Mouse (Mus musculus) midbrain, embryonic 14.5 days (tissue): ENCODE results near the gene Endov. TPM values are rescaled to one million over a fixed set of nuclear protein-coding genes. Genes with fewer than 3 reads are reported as not detected.

Experiments
- ATAC-seq: fragments of 200-750 bp; cut with Nextera tagmentation; 2 replicates; pipeline ENCODE4 v1.8.0; 2017; ENCODE audit warnings: moderate number of reproducible peaks, moderate library complexity; ENCODE audit not compliant: low FRiP score, low TSS enrichment
- DNase-seq: peaks from one replicate; pipeline ENCODE4 v3.0.0-alpha.2; 2015
- H3K27ac ChIP-seq: fragments of 300-500 bp; sonication (generic); replicated peaks from 2 replicates; pipeline ENCODE4 v1.5.1; 2014; ENCODE audit warnings: mild to moderate bottlenecking, low read depth, low read length, moderate library complexity
- H3K27me3 ChIP-seq: fragments of 300-500 bp; sonication (generic); 2 replicates; pipeline ENCODE4 v1.6.1; 2014; ENCODE audit warnings: low read length, control low read depth, mixed read lengths; ENCODE audit not compliant: control insufficient read depth, insufficient read depth
- H3K36me3 ChIP-seq: fragments of 300-500 bp; sonication (generic); 2 replicates; pipeline ENCODE4 v1.6.1; 2014; ENCODE audit warnings: low read length, control low read depth; ENCODE audit not compliant: control insufficient read depth, insufficient read depth
- H3K4me1 ChIP-seq: fragments of 300-500 bp; sonication (generic); 2 replicates; pipeline ENCODE4 v1.6.1; 2014; ENCODE audit warnings: mild to moderate bottlenecking, antibody characterized with exemption, low read length, control low read depth; ENCODE audit not compliant: control insufficient read depth, insufficient read depth
- H3K4me2 ChIP-seq: fragments of 300-500 bp; sonication (generic); 2 replicates; pipeline ENCODE4 v1.6.1; 2014; ENCODE audit warnings: mild to moderate bottlenecking, low read length, moderate library complexity
- H3K4me3 ChIP-seq: fragments of 300-500 bp; sonication (generic); replicated peaks from 2 replicates; pipeline ENCODE4 v1.5.1; 2014; ENCODE audit warnings: low read depth, low read length
- H3K9ac ChIP-seq: fragments of 300-500 bp; sonication (generic); replicated peaks from 2 replicates; pipeline ENCODE4 v1.6.1; 2014; ENCODE audit warnings: mild to moderate bottlenecking, low read length, moderate library complexity
- H3K9me3 ChIP-seq: fragments of 300-500 bp; sonication (generic); 2 replicates; pipeline ENCODE4 v1.6.1; 2016; ENCODE audit warnings: low read length, control low read depth, mixed read lengths; ENCODE audit not compliant: control insufficient read depth
- WGBS: fragments of 180-500 bp; shearing (Covaris S2); extraction: QIAGEN DNeasy Blood & Tissue Kit; methylation state at CpG from one replicate; pipeline ENCODE4 v1.1.7; 2014; 5-methylcytosine and 5-hydroxymethylcytosine counted together
- polyA plus RNA-seq: library from polyadenylated mRNA; unstranded; fragments of >200 nt; fragmentation: Nextera tagmentation; extraction: Ambion mirVana; gene quantifications from 2 replicates; pipeline ENCODE4 v1.2.1, GENCODE M21; 2014

The Endov gene
- polyA plus RNA-seq, 1 experiment from 2014 or later: 21.2 TPM

GRCm38 (mm10) chr11:119545741-119546495, 54.8 kb downstream of the Endov start:
- Histone ChIP-seq H3K27me3 (peaks cover 30% of the 10 kb centered on the region), H3K9me3 (no peaks in the 10 kb centered on the region), H3K4me1 (peaks cover 33% of the 10 kb centered on the region), H3K4me2 (peak overlapping the region; percentile 98), H3K36me3 (no peaks in the 10 kb centered on the region), H3K4me3 (peak overlapping the region; percentile 67), H3K9ac (peak overlapping the region; percentile 72; the same call in 1 of the 2 replicates), H3K27ac (no peak overlapping the region)
- 5% methylated on average over 10 of the region's 10 CpGs for WGBS
- ATAC-seq: no peak
- DNase-seq: peak; percentile 76

GRCm38 (mm10) chr11:119546496-119547182, 55.5 kb downstream of the Endov start:
- Histone ChIP-seq H3K4me1 (peaks cover 39% of the 10 kb centered on the region), H3K27me3 (peaks cover 32% of the 10 kb centered on the region), H3K27ac (no peak overlapping the region), H3K9me3 (no peaks in the 10 kb centered on the region), H3K4me2 (peak overlapping the region; percentile 98), H3K36me3 (no peaks in the 10 kb centered on the region), H3K4me3 (peak overlapping the region; percentile 67), H3K9ac (peak overlapping the region; percentile 72)
- WGBS: under 1% methylated on average over 46 of the region's 46 CpGs
- ATAC-seq: no peak
- DNase-seq: peak; percentile 29

- Histone ChIP-seq H3K4me3 (peak within 1 kb of the TSS; percentile 67), H3K27ac (peak within 1 kb of the TSS; percentile 64), H3K4me2 (peak within 1 kb of the TSS; percentile 98), H3K36me3 (no peaks in the 10 kb centered on the region), H3K4me1 (peaks cover 39% of the 10 kb centered on the region), H3K9ac (peak within 1 kb of the TSS; percentile 72), H3K9me3 (no peaks in the 10 kb centered on the region), H3K27me3 (peaks cover 35% of the 10 kb centered on the region)
- peak; percentile 88 for DNase-seq
- WGBS: under 1% methylated on average over 89 of the region's 90 CpGs
- peak; percentile 64; the same call in 1 of the 2 replicates for ATAC-seq
Measured at GRCm38 (mm10) chr11:119547183-119547921, 56.2 kb downstream of the Endov start, which contains the start of gene Nptx1. Gene Nptx1, minus strand, starts transcription at chr11:119547753.

GRCm38 (mm10) chr11:119547951-119548591, 56.9 kb downstream of the Endov start:
- no peaks in the 10 kb centered on the region for H3K36me3 ChIP-seq
- no peaks in the 10 kb centered on the region for H3K9me3 ChIP-seq
- H3K9ac ChIP-seq: peak overlapping the region; percentile 72
- H3K27me3 ChIP-seq: peaks cover 35% of the 10 kb centered on the region
- DNase-seq (peak; percentile 53), ATAC-seq (no peak; the same call in 1 of the 2 replicates)
- H3K4me2 ChIP-seq: peak overlapping the region; percentile 98
- peak overlapping the region; percentile 64 for H3K27ac ChIP-seq
- peak overlapping the region; percentile 67 for H3K4me3 ChIP-seq
- 1% methylated on average over 39 of the region's 39 CpGs for WGBS
- peaks cover 39% of the 10 kb centered on the region for H3K4me1 ChIP-seq

GRCm38 (mm10) chr11:119548741-119549370, 57.7 kb downstream of the Endov start:
- Histone ChIP-seq H3K9me3 (no peaks in the 10 kb centered on the region), H3K4me1 (peaks cover 39% of the 10 kb centered on the region), H3K9ac (peak overlapping the region; percentile 72), H3K4me3 (peak overlapping the region; percentile 67), H3K27me3 (peaks cover 35% of the 10 kb centered on the region), H3K4me2 (peak overlapping the region; percentile 98), H3K27ac (peak overlapping the region; percentile 32; the same call in 1 of the 2 replicates), H3K36me3 (no peaks in the 10 kb centered on the region)
- WGBS: 1% methylated on average over 37 of the region's 37 CpGs
- ATAC-seq (no peak), DNase-seq (peak; percentile 70)

- peak overlapping the region; percentile 32; the same call in 1 of the 2 replicates for H3K27ac ChIP-seq
- H3K4me1 ChIP-seq: peaks cover 39% of the 10 kb centered on the region
- no peak for ATAC-seq
- peak overlapping the region; percentile 72 for H3K9ac ChIP-seq
- peak; percentile 57 for DNase-seq
- H3K9me3 ChIP-seq: no peaks in the 10 kb centered on the region
- no peaks in the 10 kb centered on the region for H3K36me3 ChIP-seq
- WGBS: under 1% methylated on average over 43 of the region's 43 CpGs
- peak overlapping the region; percentile 98 for H3K4me2 ChIP-seq
- H3K4me3 ChIP-seq: peak overlapping the region; percentile 67
- peaks cover 35% of the 10 kb centered on the region for H3K27me3 ChIP-seq
Measured at GRCm38 (mm10) chr11:119549371-119549811, 58.2 kb downstream of the Endov start.

GRCm38 (mm10) chr11:119550546-119551335, 59.6 kb downstream of the Endov start:
- H3K4me1 ChIP-seq: peaks cover 39% of the 10 kb centered on the region
- H3K27ac ChIP-seq: 0 out of 2 replicates have a peak overlapping the region, but pooled peaks have one; percentile 13
- no peak overlapping the region for H3K4me3 ChIP-seq
- ATAC-seq (no peak), DNase-seq (peak; percentile 79)
- WGBS: 54% methylated on average over 10 of the region's 10 CpGs
- H3K27me3 ChIP-seq: peaks cover 35% of the 10 kb centered on the region
- H3K9me3 ChIP-seq: no peaks in the 10 kb centered on the region
- H3K4me2 ChIP-seq: no peak overlapping the region
- H3K36me3 ChIP-seq: no peaks in the 10 kb centered on the region
- H3K9ac ChIP-seq: no peak overlapping the region
